Mouse (Mus musculus): ENCODE measurements around the gene Csde1.

- no peak for TF ChIP-seq GATA1 (IDR thresholded peaks at IDR 0.05; ENCODE audit: borderline replicate concordance, low read length)
- no peak for TF ChIP-seq FLI1 (IDR thresholded peaks at IDR 0.05; ENCODE audit: low read length)
These were observed 48.7 kb downstream of the Csde1 start for GRCm38 (mm10) chr3:103068971-103069370.

Measured in megakaryocyte, embryonic 14.5 days (primary cell).